Mouse (Mus musculus): ENCODE measurements around the gene Tfcp2.

DNA sequence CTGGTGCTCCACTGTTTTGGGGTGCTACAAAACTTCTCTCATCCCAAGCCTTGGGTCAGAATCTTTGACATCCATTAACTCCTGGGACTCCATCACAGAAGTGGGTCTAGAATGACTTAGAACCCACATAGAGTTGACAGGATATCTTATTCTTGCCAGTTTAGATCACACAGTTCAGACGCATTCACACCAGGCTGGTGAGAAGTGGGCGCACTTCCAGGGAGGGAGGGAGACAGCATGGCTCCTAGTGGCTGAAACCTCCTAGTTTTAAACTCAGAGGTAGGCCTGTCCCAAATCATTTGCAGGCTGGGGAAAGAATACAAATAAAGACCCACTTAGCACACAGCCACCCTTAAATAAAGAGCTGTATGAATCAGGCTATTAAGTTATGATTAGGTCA is 22.6 kb upstream of the Tfcp2 start:
- TF ChIP-seq CTCF (IDR thresholded peaks at IDR 0.05 in 2 of 3, conservative IDR thresholded peaks at IDR 0.05 in 1 of 3; ENCODE audit: control insufficient read depth in 1 of 3, insufficient read depth in 1 of 3, low read depth in 2 of 3, low read length in 3 of 3, poor library complexity in 1 of 3, severe bottlenecking in 1 of 3) (no peak), KAT2A (conservative IDR thresholded peaks at IDR 0.05; ENCODE audit: low read depth, low read length) (no peak), CHD2 (IDR thresholded peaks at IDR 0.05; ENCODE audit: low read length) (no peak), BHLHE40 (IDR thresholded peaks at IDR 0.05; ENCODE audit: borderline replicate concordance, low read depth, low read length) (no peak), SIN3A (IDR thresholded peaks at IDR 0.05; ENCODE audit: low read length) (no peak), ZC3H11A (IDR thresholded peaks at IDR 0.05; ENCODE audit: low read depth, low read length) (no peak), HCFC1 (IDR thresholded peaks at IDR 0.05; ENCODE audit: low read depth, low read length) (no peak), MXI1 (IDR thresholded peaks at IDR 0.05; ENCODE audit: low read depth, low read length) (no peak), MAFK (IDR thresholded peaks at IDR 0.05; ENCODE audit: borderline replicate concordance, low read depth, low read length) (no peak), EP300 (IDR thresholded peaks at IDR 0.05; ENCODE audit: low read depth in 1 of 2, low read length in 2 of 2) (no peak)
